Mouse (Mus musculus) stomach, embryonic 15.5 days (tissue): ENCODE data around the gene Vmn2r32. TPM values are rescaled to one million over a fixed set of nuclear protein-coding genes. Genes with fewer than 3 reads are reported as not detected.
"Not testable (repeated sequence)": the region's sequence is repeated elsewhere in the genome, so short reads cannot be mapped to it uniquely, and the experiment has no call there.

Experiments
- ATAC-seq: fragments of 200-750 bp; cut with Nextera tagmentation; 2 replicates; pipeline ENCODE4 v1.8.0; 2017; ENCODE audit warnings: low read depth, moderate number of reproducible peaks, moderate TSS enrichment; ENCODE audit not compliant: insufficient read depth, low FRiP score
- H3K27ac ChIP-seq: fragments of 300-500 bp; sonication (generic); 2 replicates; pipeline ENCODE4 v1.5.1; 2015; ENCODE audit warnings: mild to moderate bottlenecking, inconsistent platforms
- H3K27me3 ChIP-seq: fragments of 300-500 bp; sonication (generic); replicated peaks from 2 replicates; pipeline ENCODE4 v1.6.1; 2015; ENCODE audit warnings: inconsistent platforms
- H3K36me3 ChIP-seq: fragments of 300-500 bp; sonication (generic); 2 replicates; pipeline ENCODE4 v1.6.1; 2015; ENCODE audit warnings: inconsistent platforms
- H3K4me1 ChIP-seq: fragments of 300-500 bp; sonication (generic); 2 replicates; pipeline ENCODE4 v1.6.1; 2015; ENCODE audit warnings: inconsistent platforms
- H3K4me2 ChIP-seq: fragments of 300-500 bp; sonication (generic); 2 replicates; pipeline ENCODE4 v1.6.1; 2015; ENCODE audit warnings: mild to moderate bottlenecking, inconsistent platforms
- H3K4me3 ChIP-seq: fragments of 300-500 bp; sonication (generic); replicated peaks from 2 replicates; pipeline ENCODE4 v1.5.1; 2015; ENCODE audit warnings: inconsistent platforms
- H3K9ac ChIP-seq: fragments of 300-500 bp; sonication (generic); 2 replicates; pipeline ENCODE4 v1.6.1; 2015; ENCODE audit warnings: inconsistent platforms
- H3K9me3 ChIP-seq: fragments of 300-500 bp; sonication (generic); 2 replicates; pipeline ENCODE4 v1.6.1; 2016; ENCODE audit warnings: inconsistent platforms
- WGBS: fragments of 180-500 bp; shearing (Covaris S2); methylation state at CpG from one replicate; pipeline ENCODE4 v1.1.7; 2015; 5-methylcytosine and 5-hydroxymethylcytosine counted together
- polyA plus RNA-seq: library from polyadenylated mRNA; unstranded; fragments of >200 nt; fragmentation: Nextera tagmentation; extraction: Ambion mirVana; gene quantifications from 2 replicates; pipeline ENCODE4 v1.2.1, GENCODE M21; 2015

Vmn2r32 gene
- polyA plus RNA-seq, result not detected in 2 replicates

GRCm38 (mm10) chr7:7479918-7480317 lies at the start of gene Vmn2r32:
Vmn2r32 (minus strand) TSS chr7:7480018.
- H3K9me3 ChIP-seq, H3K4me3 ChIP-seq, H3K27ac ChIP-seq, H3K4me1 ChIP-seq, H3K27me3 ChIP-seq, H3K36me3 ChIP-seq, ATAC-seq, H3K9ac ChIP-seq, H3K4me2 ChIP-seq: not testable (repeated sequence)
- WGBS, result 68% methylated on average over 2 of the region's 2 CpGs

Other genes starting within 250 kb of the Vmn2r32 start
- gene Vmn2r29, start 232.7 kb downstream of the Vmn2r32 start, polyA plus RNA-seq, result 0.15 and 0.62 TPM in 2 replicates
- gene Gm45844, start 201.7 kb downstream of the Vmn2r32 start, polyA plus RNA-seq, result 2.5 and 3.1 TPM in 2 replicates
- gene Clcn4, start 179.2 kb downstream of the Vmn2r32 start, polyA plus RNA-seq, result 49.3 and 51.1 TPM in 2 replicates
- gene Vmn2r30, start 142.4 kb downstream of the Vmn2r32 start, polyA plus RNA-seq, result not detected in 2 replicates
- not detected in 2 replicates for gene Gm45783, start 105.4 kb downstream of the Vmn2r32 start, polyA plus RNA-seq
- gene Vmn2r31, start 80.3 kb downstream of the Vmn2r32 start, polyA plus RNA-seq, result not detected in 2 replicates
- gene Vmn2r33, start 86.8 kb upstream of the Vmn2r32 start, polyA plus RNA-seq, result not detected in 2 replicates
- gene Vmn2r34, start 209.5 kb upstream of the Vmn2r32 start, polyA plus RNA-seq, result not detected in 2 replicates